Mouse (Mus musculus): Measurements from ENCODE around the gene Lrba. TPM values are rescaled to one million over a fixed set of nuclear protein-coding genes. Genes with fewer than 3 reads are reported as not detected.

The Lrba gene
- polyA plus RNA-seq, 1 experiment from 2014 or later: 6.7 TPM

DNA sequence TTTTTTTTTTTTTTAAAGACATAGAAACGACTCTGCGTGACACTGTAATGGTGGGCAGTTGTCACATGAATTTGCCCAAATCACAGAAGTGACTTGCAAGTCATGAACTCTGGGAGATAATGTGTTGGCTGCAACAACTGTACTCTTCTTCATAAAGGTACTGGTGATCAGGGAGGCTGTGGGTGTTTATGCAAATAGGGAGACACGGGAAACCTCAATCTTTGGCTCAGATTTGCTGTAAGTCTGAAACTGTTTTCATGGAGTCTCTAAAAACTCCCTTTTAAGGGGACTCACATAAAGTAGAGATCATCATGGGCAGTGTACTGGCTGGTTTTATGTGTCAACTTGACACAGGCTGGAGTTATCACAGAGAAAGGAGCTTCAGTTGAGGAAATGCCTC lies 603.0 kb downstream of the Lrba start:
- no peak overlapping the region for H3K4me3 ChIP-seq (ENCODE audit: inconsistent target)
- no peaks in the 10 kb centered on the region for H3K36me3 ChIP-seq (ENCODE audit: inconsistent target)
- no peak overlapping the region for H3K27ac ChIP-seq
- 97% methylated on average over 3 of the region's 3 CpGs for WGBS (ENCODE audit: missing documents)
- no peaks in the 10 kb centered on the region for H3K79me2 ChIP-seq (ENCODE audit: inconsistent target)

DNA sequence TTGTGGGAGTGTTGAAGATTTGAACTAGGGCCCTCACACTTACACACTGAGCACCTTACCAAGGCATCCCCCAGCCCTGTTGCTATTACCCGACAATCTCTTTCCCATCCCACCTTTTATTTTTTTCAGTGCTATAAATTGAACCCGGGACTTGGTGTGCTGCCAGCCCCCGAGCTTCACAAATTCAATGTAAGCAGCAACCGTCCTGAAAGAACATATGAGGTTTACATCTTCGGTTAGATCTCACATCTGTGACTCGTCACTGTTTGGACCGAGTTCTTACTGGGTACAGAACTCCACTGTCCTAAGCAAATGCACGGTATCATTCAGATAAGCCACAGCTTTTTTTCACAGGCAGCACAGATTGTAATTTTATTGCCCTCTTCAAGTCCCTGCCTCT lies 607.6 kb downstream of the Lrba start:
- H3K27ac ChIP-seq: no peak overlapping the region
- no peak overlapping the region for H3K4me3 ChIP-seq (ENCODE audit: inconsistent target)
- WGBS (ENCODE audit: missing documents): 93% methylated on average over 8 of the region's 8 CpGs
- no peaks in the 10 kb centered on the region for H3K79me2 ChIP-seq (ENCODE audit: inconsistent target)
- no peaks in the 10 kb centered on the region for H3K36me3 ChIP-seq (ENCODE audit: inconsistent target)

Other genes with a start within 250 kb of the Lrba start
- not detected in 3 replicates for gene Prss48, start 222.2 kb upstream of the Lrba start, polyA plus RNA-seq (2018)
- 1,233 to 1,328 TPM (median 1,244 TPM) in 3 replicates for gene Rps3a1, start 82.0 kb upstream of the Lrba start, polyA plus RNA-seq (2018)

All from macrophage (primary cell).